Mouse (Mus musculus): Measurements from ENCODE around the gene Cdh20. TPM values are rescaled to one million over a fixed set of nuclear protein-coding genes. Genes with fewer than 3 reads are reported as not detected.
A peak's percentile ranks its signal among the peaks of the same experiment; 100 is the strongest.
"Not testable (repeated sequence)": the region's sequence is repeated elsewhere in the genome, so short reads cannot be mapped to it uniquely, and the experiment has no call there.

Cdh20 gene
- polyA plus RNA-seq, 1 experiment from 2014 or later: 0.04 TPM

DNA sequence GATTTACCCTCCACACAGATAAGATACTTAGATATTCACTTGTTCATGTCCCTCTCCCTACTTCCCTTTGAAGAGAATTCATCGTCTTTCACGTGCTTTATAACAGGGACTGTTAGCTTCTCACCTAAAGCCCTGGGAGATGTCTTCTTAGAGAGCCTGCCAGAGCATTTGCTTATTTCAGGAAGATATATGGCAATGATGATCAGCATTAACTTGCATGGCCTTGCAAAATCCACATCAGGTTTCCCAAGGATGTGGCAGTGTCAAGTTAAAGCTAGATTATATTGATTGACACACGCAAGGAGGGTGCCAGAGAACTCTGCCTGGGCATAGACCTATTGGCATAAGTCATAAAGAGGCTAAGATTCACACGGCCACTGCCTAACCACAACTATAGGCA lies 168.6 kb downstream of the Cdh20 start:
- H3K4me1 ChIP-seq (ENCODE audit: control insufficient read depth, insufficient read depth, low read length): no peaks in the 10 kb centered on the region
- 77% methylated on average over 4 of the region's 4 CpGs for WGBS
- no peak overlapping the region for H3K4me2 ChIP-seq (ENCODE audit: low read depth, severe bottlenecking)
- H3K36me3 ChIP-seq (ENCODE audit: control insufficient read depth, insufficient read depth, low read length): no peaks in the 10 kb centered on the region
- H3K4me3 ChIP-seq (ENCODE audit: low read depth, low read length): no peak overlapping the region
- no peak overlapping the region for H3K27ac ChIP-seq (replicated peaks; ENCODE audit: low read depth, low read length)
- ATAC-seq (ENCODE audit: insufficient number of reproducible peaks, low FRiP score, low TSS enrichment, low read depth) (no peak), DNase-seq (ENCODE audit: low spot score) (no peak)
- H3K27me3 ChIP-seq (ENCODE audit: control insufficient read depth, insufficient read depth, low read length): no peaks in the 10 kb centered on the region
- H3K9ac ChIP-seq (ENCODE audit: low read length): no peak overlapping the region
- H3K9me3 ChIP-seq (ENCODE audit: control insufficient read depth, low read length): no peaks in the 10 kb centered on the region

DNA sequence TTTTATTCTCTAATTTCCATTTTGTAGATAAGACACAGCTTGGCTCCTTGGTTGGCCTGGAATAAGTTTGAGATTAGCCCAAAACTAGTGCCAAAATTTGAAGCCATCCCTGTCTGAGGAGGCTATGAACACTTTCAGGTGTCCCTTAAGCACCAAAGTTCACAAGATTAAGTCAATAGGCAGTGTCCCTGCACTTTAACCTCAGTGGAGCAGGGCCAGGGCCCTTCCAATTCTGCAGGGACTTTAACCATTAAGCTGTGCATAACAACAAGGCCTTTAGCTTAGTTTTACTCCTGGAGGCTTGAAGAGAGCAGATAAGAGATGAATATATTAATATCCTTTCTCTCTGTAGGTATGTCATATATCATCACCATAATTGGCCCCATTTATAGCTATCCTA lies 170.8 kb downstream of the Cdh20 start:
- Histone ChIP-seq H3K36me3 (ENCODE audit: control insufficient read depth, insufficient read depth, low read length) (no peaks in the 10 kb centered on the region), H3K4me1 (ENCODE audit: control insufficient read depth, insufficient read depth, low read length) (no peaks in the 10 kb centered on the region), H3K9ac (ENCODE audit: low read length) (no peak overlapping the region), H3K4me3 (ENCODE audit: low read depth, low read length) (no peak overlapping the region), H3K9me3 (ENCODE audit: control insufficient read depth, low read length) (no peaks in the 10 kb centered on the region), H3K27me3 (ENCODE audit: control insufficient read depth, insufficient read depth, low read length) (no peaks in the 10 kb centered on the region), H3K27ac (replicated peaks; ENCODE audit: low read depth, low read length) (no peak overlapping the region), H3K4me2 (ENCODE audit: low read depth, severe bottlenecking) (no peak overlapping the region)
- DNase-seq (ENCODE audit: low spot score) (no peak), ATAC-seq (ENCODE audit: insufficient number of reproducible peaks, low FRiP score, low TSS enrichment, low read depth) (no peak)

DNA sequence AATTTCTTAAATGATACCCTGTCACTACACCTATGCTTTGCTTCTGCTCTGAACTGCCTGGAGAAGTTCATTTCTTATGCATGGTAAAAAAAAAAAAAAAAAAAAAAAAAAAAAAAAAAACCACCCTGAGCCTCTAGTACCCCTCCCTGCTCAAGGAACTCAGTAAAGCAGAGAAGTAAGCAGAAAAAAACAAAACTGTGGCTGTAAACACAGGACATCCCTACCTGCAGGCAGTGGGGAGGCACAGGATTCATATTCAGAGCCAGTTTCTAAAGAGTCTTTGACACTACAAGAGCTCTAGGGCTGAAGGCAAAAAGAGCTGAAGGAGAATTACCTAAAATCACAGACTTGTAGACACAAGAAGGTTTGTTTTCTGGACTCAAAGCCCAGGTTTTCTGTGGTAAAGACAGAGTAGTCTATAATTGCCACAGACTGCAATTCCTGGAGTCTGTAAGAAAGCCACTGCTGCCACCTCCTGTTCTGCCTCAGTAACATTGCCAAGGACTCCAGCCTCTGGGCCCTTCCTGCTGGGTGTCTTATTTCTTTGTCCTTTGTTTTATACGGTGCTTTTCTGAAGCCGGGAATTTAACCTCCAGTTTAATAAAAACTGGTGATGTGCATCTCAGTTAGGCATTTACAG lies 176.3 kb downstream of the Cdh20 start:
- 41% methylated on average over 2 of the region's 2 CpGs for WGBS
- Histone ChIP-seq H3K27ac (replicated peaks; ENCODE audit: low read depth, low read length) (no peak overlapping the region), H3K9me3 (ENCODE audit: control insufficient read depth, low read length) (no peaks in the 10 kb centered on the region), H3K4me3 (ENCODE audit: low read depth, low read length) (no peak overlapping the region), H3K4me1 (ENCODE audit: control insufficient read depth, insufficient read depth, low read length) (no peaks in the 10 kb centered on the region), H3K27me3 (ENCODE audit: control insufficient read depth, insufficient read depth, low read length) (no peaks in the 10 kb centered on the region), H3K36me3 (ENCODE audit: control insufficient read depth, insufficient read depth, low read length) (no peaks in the 10 kb centered on the region), H3K9ac (ENCODE audit: low read length) (no peak overlapping the region), H3K4me2 (ENCODE audit: low read depth, severe bottlenecking) (no peak overlapping the region)
- DNase-seq (ENCODE audit: low spot score) (peak; percentile 65), ATAC-seq (ENCODE audit: insufficient number of reproducible peaks, low FRiP score, low TSS enrichment, low read depth) (peak; percentile 79; the same call in 1 of the 2 replicates)

DNA sequence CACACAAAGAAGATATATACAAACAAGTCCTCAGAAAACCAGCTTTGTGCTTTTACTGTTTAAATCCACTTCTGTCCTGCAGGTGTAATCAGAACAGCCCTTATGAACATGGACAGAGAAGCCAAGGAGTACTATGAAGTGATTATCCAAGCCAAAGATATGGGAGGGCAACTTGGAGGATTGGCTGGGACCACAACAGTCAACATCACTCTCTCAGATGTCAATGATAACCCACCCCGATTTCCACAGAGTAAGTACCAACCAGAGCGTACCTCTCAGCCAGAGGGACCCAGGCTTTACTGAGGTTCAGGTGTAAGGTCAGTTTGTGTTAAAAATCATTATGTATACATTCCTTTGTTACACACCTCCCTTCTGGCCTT lies 176.8 kb downstream of the Cdh20 start:
- Histone ChIP-seq H3K36me3 (ENCODE audit: control insufficient read depth, insufficient read depth, low read length) (no peaks in the 10 kb centered on the region), H3K4me1 (ENCODE audit: control insufficient read depth, insufficient read depth, low read length) (no peaks in the 10 kb centered on the region), H3K9me3 (ENCODE audit: control insufficient read depth, low read length) (no peaks in the 10 kb centered on the region), H3K9ac (ENCODE audit: low read length) (no peak overlapping the region), H3K4me2 (ENCODE audit: low read depth, severe bottlenecking) (no peak overlapping the region), H3K27ac (replicated peaks; ENCODE audit: low read depth, low read length) (no peak overlapping the region), H3K27me3 (ENCODE audit: control insufficient read depth, insufficient read depth, low read length) (no peaks in the 10 kb centered on the region), H3K4me3 (ENCODE audit: low read depth, low read length) (no peak overlapping the region)
- DNase-seq (ENCODE audit: low spot score) (no peak), ATAC-seq (ENCODE audit: insufficient number of reproducible peaks, low FRiP score, low TSS enrichment, low read depth) (peak; percentile 21; the same call in 1 of the 2 replicates)
- 92% methylated on average over 2 of the region's 2 CpGs for WGBS

DNA sequence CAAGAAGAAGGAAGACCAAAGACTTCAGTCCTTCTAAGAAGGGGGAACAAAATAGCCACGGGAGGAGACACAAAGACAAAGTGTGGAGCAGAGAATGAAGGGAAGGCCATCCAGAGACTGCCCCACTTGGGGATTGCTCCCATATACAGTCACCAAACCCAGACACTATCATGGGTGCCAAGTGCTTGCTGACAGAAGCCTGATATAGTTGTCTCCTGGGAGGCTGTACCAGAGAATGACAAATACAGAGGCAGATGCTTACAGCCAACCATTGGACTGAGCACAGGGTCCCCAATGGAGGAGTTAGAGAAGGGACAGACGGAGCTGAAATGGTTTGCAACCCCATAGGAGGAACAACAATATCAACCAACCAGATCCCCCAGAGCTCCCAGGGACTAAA lies 181.3 kb downstream of the Cdh20 start:
- not testable (repeated sequence) for H3K9me3 ChIP-seq (ENCODE audit: control insufficient read depth, low read length); H3K36me3 ChIP-seq (ENCODE audit: control insufficient read depth, insufficient read depth, low read length); H3K4me3 ChIP-seq (ENCODE audit: low read depth, low read length); H3K27me3 ChIP-seq (ENCODE audit: control insufficient read depth, insufficient read depth, low read length); H3K9ac ChIP-seq (ENCODE audit: low read length); H3K4me2 ChIP-seq (ENCODE audit: low read depth, severe bottlenecking); DNase-seq (ENCODE audit: low spot score); H3K4me1 ChIP-seq (ENCODE audit: control insufficient read depth, insufficient read depth, low read length); H3K27ac ChIP-seq (replicated peaks; ENCODE audit: low read depth, low read length); ATAC-seq (ENCODE audit: insufficient number of reproducible peaks, low FRiP score, low TSS enrichment, low read depth)
- WGBS: 73% methylated on average over 2 of the region's 2 CpGs

DNA sequence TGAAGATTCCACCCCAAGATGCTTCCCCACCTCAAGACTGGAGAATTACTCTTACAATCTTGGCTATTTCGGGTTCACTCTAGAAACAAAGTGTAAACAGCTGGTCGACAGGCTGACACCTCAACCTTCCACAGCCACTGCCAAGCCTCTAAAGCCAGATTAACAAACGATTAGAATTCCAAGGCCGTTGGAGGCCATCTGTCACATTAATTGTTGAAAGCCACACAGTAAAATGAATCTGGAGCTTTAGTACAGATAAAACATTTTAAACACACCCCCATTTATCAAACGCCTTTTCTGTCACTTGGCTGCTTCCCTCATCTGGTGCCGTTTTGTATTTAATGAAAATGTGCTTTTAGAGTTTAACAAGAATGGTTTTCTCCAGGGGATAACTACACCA lies 188.7 kb downstream of the Cdh20 start:
- ATAC-seq (ENCODE audit: insufficient number of reproducible peaks, low FRiP score, low TSS enrichment, low read depth) (no peak), DNase-seq (ENCODE audit: low spot score) (no peak)
- Histone ChIP-seq H3K4me2 (ENCODE audit: low read depth, severe bottlenecking) (no peak overlapping the region), H3K27ac (replicated peaks; ENCODE audit: low read depth, low read length) (no peak overlapping the region), H3K9me3 (ENCODE audit: control insufficient read depth, low read length) (no peaks in the 10 kb centered on the region), H3K4me3 (ENCODE audit: low read depth, low read length) (no peak overlapping the region), H3K4me1 (ENCODE audit: control insufficient read depth, insufficient read depth, low read length) (no peaks in the 10 kb centered on the region), H3K36me3 (ENCODE audit: control insufficient read depth, insufficient read depth, low read length) (no peaks in the 10 kb centered on the region), H3K9ac (ENCODE audit: low read length) (no peak overlapping the region), H3K27me3 (ENCODE audit: control insufficient read depth, insufficient read depth, low read length) (no peaks in the 10 kb centered on the region)
- 11% methylated on average over 6 of the region's 6 CpGs for WGBS

DNA sequence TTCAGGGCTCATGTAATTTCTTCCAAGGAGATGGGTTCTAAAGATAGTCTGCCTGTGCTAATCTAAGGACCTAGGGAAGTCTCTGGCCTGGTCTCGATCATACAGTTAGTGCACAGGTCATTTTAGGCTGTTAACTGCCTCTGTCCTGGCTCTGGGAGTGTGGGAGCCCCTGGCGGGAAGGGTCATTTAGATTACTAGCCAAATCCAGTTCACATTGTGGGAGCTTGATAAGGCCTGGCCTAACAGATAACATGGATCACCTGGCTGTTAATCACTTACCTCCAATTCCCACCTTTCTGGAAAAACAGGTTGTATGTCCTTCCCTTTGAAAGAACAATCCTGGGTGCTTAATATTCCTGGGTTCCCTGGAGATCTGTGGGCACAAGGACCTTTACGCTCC lies 193.3 kb downstream of the Cdh20 start:
- no peak overlapping the region for H3K4me2 ChIP-seq (ENCODE audit: low read depth, severe bottlenecking)
- no peak for ATAC-seq (ENCODE audit: insufficient number of reproducible peaks, low FRiP score, low TSS enrichment, low read depth)
- H3K4me3 ChIP-seq (ENCODE audit: low read depth, low read length): no peak overlapping the region
- 81% methylated on average over 3 of the region's 3 CpGs for WGBS
- no peaks in the 10 kb centered on the region for H3K27me3 ChIP-seq (ENCODE audit: control insufficient read depth, insufficient read depth, low read length)
- no peak for DNase-seq (ENCODE audit: low spot score)
- no peaks in the 10 kb centered on the region for H3K36me3 ChIP-seq (ENCODE audit: control insufficient read depth, insufficient read depth, low read length)
- no peak overlapping the region for H3K9ac ChIP-seq (ENCODE audit: low read length)
- no peak overlapping the region for H3K27ac ChIP-seq (replicated peaks; ENCODE audit: low read depth, low read length)
- no peaks in the 10 kb centered on the region for H3K4me1 ChIP-seq (ENCODE audit: control insufficient read depth, insufficient read depth, low read length)
- no peaks in the 10 kb centered on the region for H3K9me3 ChIP-seq (ENCODE audit: control insufficient read depth, low read length)

DNA sequence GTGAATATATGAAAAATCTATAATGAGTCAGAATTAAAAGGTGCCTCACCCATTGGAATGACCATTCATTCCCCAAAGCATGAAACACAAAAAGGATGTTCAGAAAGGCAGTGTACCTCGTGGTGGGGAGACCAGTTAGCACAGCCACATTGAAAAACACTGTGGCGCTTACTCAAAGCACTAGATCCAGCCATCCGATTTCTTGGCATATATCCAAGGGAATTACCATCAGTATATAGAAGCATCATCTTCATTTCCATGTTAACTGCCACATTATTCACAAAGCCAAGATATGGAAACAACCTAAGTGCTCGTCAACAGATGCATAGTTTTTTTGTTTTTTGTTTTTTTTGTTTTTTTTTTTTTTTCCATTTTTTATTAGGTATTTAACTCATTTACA lies 193.9 kb downstream of the Cdh20 start:
- 94% methylated on average over 4 of the region's 4 CpGs for WGBS
- H3K9ac ChIP-seq (ENCODE audit: low read length): no peak overlapping the region
- no peaks in the 10 kb centered on the region for H3K36me3 ChIP-seq (ENCODE audit: control insufficient read depth, insufficient read depth, low read length)
- H3K4me3 ChIP-seq (ENCODE audit: low read depth, low read length): no peak overlapping the region
- no peaks in the 10 kb centered on the region for H3K27me3 ChIP-seq (ENCODE audit: control insufficient read depth, insufficient read depth, low read length)
- no peak for ATAC-seq (ENCODE audit: insufficient number of reproducible peaks, low FRiP score, low TSS enrichment, low read depth)
- no peaks in the 10 kb centered on the region for H3K4me1 ChIP-seq (ENCODE audit: control insufficient read depth, insufficient read depth, low read length)
- H3K27ac ChIP-seq (replicated peaks; ENCODE audit: low read depth, low read length): no peak overlapping the region
- no peak for DNase-seq (ENCODE audit: low spot score)
- no peak overlapping the region for H3K4me2 ChIP-seq (ENCODE audit: low read depth, severe bottlenecking)
- no peaks in the 10 kb centered on the region for H3K9me3 ChIP-seq (ENCODE audit: control insufficient read depth, low read length)

DNA sequence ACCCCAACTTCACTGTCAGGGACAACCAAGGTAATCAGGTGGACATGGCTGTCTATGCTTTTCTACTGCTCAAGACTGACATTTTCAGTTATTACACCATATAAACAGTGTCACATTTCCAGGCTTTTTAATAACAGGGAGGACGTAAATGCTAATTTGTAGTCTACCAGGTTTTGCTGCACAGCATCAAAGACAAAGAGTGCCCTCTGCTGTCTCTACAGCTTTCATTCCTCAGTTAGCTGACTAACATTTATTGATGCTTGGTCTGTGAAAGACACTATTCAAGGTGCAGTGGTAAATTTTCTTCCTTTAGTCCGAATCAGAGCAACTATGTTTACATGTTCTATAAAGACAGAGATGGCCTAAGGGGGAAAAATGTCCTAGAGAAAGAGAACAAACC lies 210.7 kb downstream of the Cdh20 start:
- DNase-seq (ENCODE audit: low spot score) (no peak), ATAC-seq (ENCODE audit: insufficient number of reproducible peaks, low FRiP score, low TSS enrichment, low read depth) (no peak)
- no peak overlapping the region for H3K4me3 ChIP-seq (ENCODE audit: low read depth, low read length)
- H3K36me3 ChIP-seq (ENCODE audit: control insufficient read depth, insufficient read depth, low read length): no peaks in the 10 kb centered on the region
- no peak overlapping the region for H3K9ac ChIP-seq (ENCODE audit: low read length)
- no peaks in the 10 kb centered on the region for H3K9me3 ChIP-seq (ENCODE audit: control insufficient read depth, low read length)
- WGBS: 49% methylated on average over 2 of the region's 2 CpGs
- no peak overlapping the region for H3K4me2 ChIP-seq (ENCODE audit: low read depth, severe bottlenecking)
- H3K27me3 ChIP-seq (ENCODE audit: control insufficient read depth, insufficient read depth, low read length): no peaks in the 10 kb centered on the region
- H3K4me1 ChIP-seq (ENCODE audit: control insufficient read depth, insufficient read depth, low read length): no peaks in the 10 kb centered on the region
- no peak overlapping the region for H3K27ac ChIP-seq (replicated peaks; ENCODE audit: low read depth, low read length)
